Mouse (Mus musculus): ENCODE results near the gene Pou2f1.

DNA sequence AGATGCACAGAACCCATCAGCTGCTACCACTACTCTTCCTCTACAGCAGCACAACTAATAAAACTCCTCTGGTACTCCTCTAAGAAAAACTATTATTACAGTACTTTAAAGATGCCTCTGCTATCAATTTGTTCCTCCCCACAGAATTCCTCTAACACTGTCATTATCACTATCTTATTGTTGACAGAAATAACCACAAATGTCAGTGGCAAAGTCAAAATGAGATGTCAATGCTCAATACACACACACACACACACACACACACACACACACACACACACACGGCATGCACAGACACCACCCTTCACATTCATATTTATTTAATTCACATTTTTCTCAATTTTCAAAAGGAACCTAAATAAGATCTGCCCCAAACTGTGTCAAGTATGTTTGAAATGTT is 8.2 kb downstream of the Pou2f1 start:
- TF ChIP-seq CTCF (conservative IDR thresholded peaks at IDR 0.05; ENCODE audit: insufficient read depth, insufficient read length, low read depth, low read length) (no peak), POLR2A (IDR thresholded peaks at IDR 0.05; ENCODE audit: low read depth, low read length) (no peak)
